In the genomic region with DNA sequence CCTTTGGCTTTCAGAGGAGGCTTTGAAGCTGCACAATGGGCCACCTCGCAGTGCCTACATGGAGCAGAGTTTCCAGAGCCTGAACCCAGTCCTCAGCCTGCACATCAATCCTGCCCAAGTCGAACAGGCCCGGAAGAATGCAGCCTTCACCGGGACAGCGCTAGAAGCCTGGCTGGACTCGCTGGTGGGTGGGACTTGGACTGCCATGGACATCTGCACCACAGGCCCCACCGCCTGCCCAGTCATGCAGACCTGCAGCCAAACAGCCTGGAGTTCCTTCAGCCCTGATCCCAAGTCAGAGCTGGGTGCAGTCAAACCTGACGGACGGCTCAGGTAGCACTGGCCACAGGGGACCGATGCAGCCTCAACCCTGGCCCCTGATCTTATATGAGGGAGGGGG, we compare ENCODE assay signal across 25 mouse cellular contexts.
DNase-seq lines count a peak whose midpoint lies in the region; ATAC-seq and TF ChIP-seq lines count a peak whose summit lies in the region.
"Had no signal": no experiment of that assay in that cellular context is flagged by ENCODE, and none has a peak within 500 bp of the region (broad histone marks: within the 10 kb centered on the region; RNA-seq: fewer than 3 reads in every experiment).

No protein-coding gene starts in this region.

- no peak for DNase-seq in forebrain, embryonic 10.5 days (ENCODE audit: extremely low spot score, low spot score)
- DNase-seq in forebrain, postnatal 0 days = no peak
- DNase-seq in kidney, postnatal 10 days = no peak
- DNase-seq in midbrain, embryonic 10.5 days (ENCODE audit: low spot score) = no peak
- DNase-seq in midbrain, embryonic 11.5 days (ENCODE audit: low spot score, missing footprints) = no peak
- peak; percentile 17 to 40 for DNase-seq in cerebellum, postnatal 25 days
- DNase-seq in gastrocnemius, postnatal 36 days = no peak
- DNase-seq: adrenal gland, adult 8-10 months; gastrocnemius, postnatal 10 days; layer of hippocampus, postnatal 36 days; liver; lung, adult 2 months; thymus, postnatal 14 days had no signal

- H3K9ac ChIP-seq in forebrain, postnatal 0 days = no peak overlapping the region
- H3K9ac ChIP-seq in kidney, embryonic 16.5 days (replicated peaks; ENCODE audit: low read length) = no peak overlapping the region
- H3K9ac ChIP-seq in midbrain, embryonic 11.5 days (ENCODE audit: low read length) = no peak overlapping the region
- H3K9ac ChIP-seq: embryonic facial prominence, embryonic 13.5 days; heart, embryonic 15.5 days; hindbrain, embryonic 13.5 days; liver, embryonic 14.5 days; midbrain, embryonic 12.5 days; neural tube, embryonic 12.5 days had no signal

- no peak overlapping the region for H3K4me2 ChIP-seq in forebrain, postnatal 0 days (ENCODE audit: low read depth)
- no peak overlapping the region for H3K4me2 ChIP-seq in kidney, embryonic 16.5 days (replicated peaks; ENCODE audit: low read depth, low read length)
- H3K4me2 ChIP-seq in midbrain, embryonic 11.5 days = no peak overlapping the region
- H3K4me2 ChIP-seq: embryonic facial prominence, embryonic 13.5 days; heart, embryonic 15.5 days; hindbrain, embryonic 13.5 days; midbrain, embryonic 12.5 days; neural tube, embryonic 12.5 days had no signal

- intact Hi-C loops in gastrocnemius, postnatal 36 days (cut with DNase I) = no loop called here

- 92% methylated on average over 10 of the region's 10 CpGs for WGBS in forebrain, embryonic 10.5 days
- WGBS in forebrain, postnatal 0 days = 85% methylated on average over 10 of the region's 10 CpGs
- 83% methylated on average over 10 of the region's 10 CpGs for WGBS in kidney, embryonic 16.5 days
- 88% methylated on average over 10 of the region's 10 CpGs for WGBS in midbrain, embryonic 10.5 days
- 89% methylated on average over 10 of the region's 10 CpGs for WGBS in midbrain, embryonic 11.5 days

- 0 out of 2 replicates have a peak overlapping the region, but pooled peaks have one; percentile 51 for H3K27ac ChIP-seq in forebrain, embryonic 10.5 days
- H3K27ac ChIP-seq in forebrain, postnatal 0 days (ENCODE audit: low read depth, low read length) = no peak overlapping the region
- no peak overlapping the region for H3K27ac ChIP-seq in kidney, embryonic 16.5 days (ENCODE audit: low read length)
- H3K27ac ChIP-seq in midbrain, embryonic 10.5 days (replicated peaks) = 0 out of 2 replicates have a peak overlapping the region, but pooled peaks have one; percentile 6
- no peak overlapping the region for H3K27ac ChIP-seq in midbrain, embryonic 11.5 days (ENCODE audit: low read depth, low read length)
- H3K27ac ChIP-seq: embryonic facial prominence, embryonic 13.5 days; heart, embryonic 10.5 days; heart, embryonic 15.5 days; hindbrain, embryonic 13.5 days; liver, embryonic 14.5 days; midbrain, embryonic 12.5 days; neural tube, embryonic 12.5 days had no signal

- no peak for ATAC-seq in forebrain, postnatal 0 days
- ATAC-seq in kidney, embryonic 16.5 days (ENCODE audit: low FRiP score, low TSS enrichment) = 0 out of 2 replicates have a peak, but pooled peaks have one; percentile 39
- ATAC-seq in midbrain, embryonic 11.5 days (ENCODE audit: low FRiP score) = no peak
- ATAC-seq: forebrain, embryonic 16.5 days; intestine, postnatal 0 days had no signal

- no peaks in the 10 kb centered on the region for H3K4me1 ChIP-seq in forebrain, embryonic 10.5 days
- no peaks in the 10 kb centered on the region for H3K4me1 ChIP-seq in forebrain, postnatal 0 days (ENCODE audit: insufficient read depth)
- no peaks in the 10 kb centered on the region for H3K4me1 ChIP-seq in kidney, embryonic 16.5 days (ENCODE audit: insufficient read depth, low read length)
- peaks cover 5% of the 10 kb centered on the region for H3K4me1 ChIP-seq in midbrain, embryonic 10.5 days
- no peaks in the 10 kb centered on the region for H3K4me1 ChIP-seq in midbrain, embryonic 11.5 days (ENCODE audit: control insufficient read depth, insufficient read depth, low read length)
- H3K4me1 ChIP-seq: embryonic facial prominence, embryonic 13.5 days; heart, embryonic 10.5 days; heart, embryonic 15.5 days; hindbrain, embryonic 13.5 days; midbrain, embryonic 12.5 days; neural tube, embryonic 12.5 days had no signal

- H3K9me3 ChIP-seq in forebrain, embryonic 10.5 days = no peaks in the 10 kb centered on the region
- H3K9me3 ChIP-seq in forebrain, postnatal 0 days (ENCODE audit: low read length) = no peaks in the 10 kb centered on the region
- H3K9me3 ChIP-seq in kidney, embryonic 16.5 days (ENCODE audit: low read length) = no peaks in the 10 kb centered on the region
- H3K9me3 ChIP-seq in midbrain, embryonic 10.5 days (replicated peaks) = no peaks in the 10 kb centered on the region
- no peaks in the 10 kb centered on the region for H3K9me3 ChIP-seq in midbrain, embryonic 11.5 days (ENCODE audit: control insufficient read depth, low read length)
- H3K9me3 ChIP-seq: embryonic facial prominence, embryonic 13.5 days; heart, embryonic 10.5 days; heart, embryonic 15.5 days; hindbrain, embryonic 13.5 days; midbrain, embryonic 12.5 days; neural tube, embryonic 12.5 days had no signal

- H3K36me3 ChIP-seq in forebrain, embryonic 10.5 days (replicated peaks) = peaks cover 28% of the 10 kb centered on the region
- H3K36me3 ChIP-seq in forebrain, postnatal 0 days (ENCODE audit: insufficient read depth) = peaks cover 7% of the 10 kb centered on the region; the same call in 1 of the 2 replicates
- peaks cover 9% of the 10 kb centered on the region; the same call in 1 of the 2 replicates for H3K36me3 ChIP-seq in kidney, embryonic 16.5 days (ENCODE audit: insufficient read depth, low read length)
- peaks cover 14% of the 10 kb centered on the region for H3K36me3 ChIP-seq in midbrain, embryonic 10.5 days
- H3K36me3 ChIP-seq in midbrain, embryonic 11.5 days (ENCODE audit: control insufficient read depth, insufficient read depth, low read length) = no peaks in the 10 kb centered on the region
- H3K36me3 ChIP-seq: heart, embryonic 15.5 days; neural tube, embryonic 12.5 days had no signal

- no peak for TF ChIP-seq CTCF in forebrain, postnatal 0 days (IDR thresholded peaks at IDR 0.05; ENCODE audit: low read depth)

- no peak overlapping the region for H3K4me3 ChIP-seq in forebrain, embryonic 10.5 days
- H3K4me3 ChIP-seq in forebrain, postnatal 0 days (ENCODE audit: low read depth, low read length) = no peak overlapping the region
- H3K4me3 ChIP-seq in kidney, embryonic 16.5 days (ENCODE audit: low read length) = no peak overlapping the region
- no peak overlapping the region for H3K4me3 ChIP-seq in midbrain, embryonic 10.5 days
- H3K4me3 ChIP-seq in midbrain, embryonic 11.5 days (ENCODE audit: low read depth, low read length) = no peak overlapping the region
- H3K4me3 ChIP-seq: embryonic facial prominence, embryonic 13.5 days; heart, embryonic 10.5 days; heart, embryonic 15.5 days; hindbrain, embryonic 13.5 days; midbrain, embryonic 12.5 days; myocyte; neural tube, embryonic 12.5 days had no signal

- H3K27me3 ChIP-seq in forebrain, embryonic 10.5 days (ENCODE audit: poor library complexity, severe bottlenecking) = no peaks in the 10 kb centered on the region
- H3K27me3 ChIP-seq in forebrain, postnatal 0 days (ENCODE audit: insufficient read depth, low read length) = no peaks in the 10 kb centered on the region
- no peaks in the 10 kb centered on the region for H3K27me3 ChIP-seq in kidney, embryonic 16.5 days (ENCODE audit: insufficient read depth, low read length)
- H3K27me3 ChIP-seq in midbrain, embryonic 10.5 days (ENCODE audit: low read depth, poor library complexity, severe bottlenecking) = no peaks in the 10 kb centered on the region
- H3K27me3 ChIP-seq in midbrain, embryonic 11.5 days (ENCODE audit: control insufficient read depth, insufficient read depth, low read length) = no peaks in the 10 kb centered on the region
- H3K27me3 ChIP-seq: CH12.LX; embryonic facial prominence, embryonic 13.5 days; heart, embryonic 15.5 days; hindbrain, embryonic 13.5 days; midbrain, embryonic 12.5 days; neural tube, embryonic 12.5 days had no signal

Comparison
In these comparisons a context has a peak if more than half of its experiments do, and no peak if none do; other contexts are left out.
1. H3K27ac ChIP-seq: peak in forebrain, embryonic 10.5 days (single experiment) and midbrain, embryonic 10.5 days (single experiment); none in forebrain, postnatal 0 days (single experiment), kidney, embryonic 16.5 days (single experiment) and midbrain, embryonic 11.5 days (single experiment).
2. DNase-seq: peak in cerebellum, postnatal 25 days (2 of 2); none in forebrain, embryonic 10.5 days (single experiment), forebrain, postnatal 0 days (single experiment), kidney, postnatal 10 days (single experiment), midbrain, embryonic 10.5 days (single experiment), midbrain, embryonic 11.5 days (single experiment) and gastrocnemius, postnatal 36 days (0 of 2).